Mouse (Mus musculus): ENCODE measurements at regions not wholly inside any gene's neighbourhood (a gene's known extent, or its start where the extent isn't known, plus 50 kb on each side); places are given as distances from the start of the nearest gene placed in this dataset.

DNA sequence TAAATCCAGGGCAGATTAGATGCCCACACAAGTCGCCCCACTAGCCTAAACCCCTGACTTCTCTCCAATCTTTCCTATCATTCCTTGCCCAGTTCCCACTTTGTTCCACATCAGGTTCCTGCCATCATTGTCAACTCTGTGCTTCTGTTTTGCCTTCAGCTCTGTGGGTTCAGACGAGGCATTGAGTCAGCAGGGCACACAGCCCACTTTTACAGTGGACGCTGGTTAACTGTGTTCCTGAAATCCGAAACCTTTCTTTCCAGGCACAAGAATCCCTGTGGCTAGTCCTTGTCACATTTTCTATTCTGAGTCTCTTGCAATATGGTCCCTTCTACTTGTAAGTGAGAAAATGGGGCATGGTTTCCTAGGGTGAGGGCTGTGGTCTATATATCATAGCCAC, 392.3 kb downstream of the Etnk1 start:
- TF ChIP-seq POLR2A (IDR thresholded peaks at IDR 0.05; ENCODE audit: borderline replicate concordance, extremely low read depth, insufficient read depth, insufficient read length, poor library complexity, severe bottlenecking) (no peak), CTCF (IDR thresholded peaks at IDR 0.05; ENCODE audit: borderline replicate concordance, extremely low read depth, insufficient read depth, insufficient read length) (no peak)

Data from brain, embryonic 14.5 days (tissue).